12 mouse cellular contexts compared by ENCODE assay signal in the genomic region with DNA sequence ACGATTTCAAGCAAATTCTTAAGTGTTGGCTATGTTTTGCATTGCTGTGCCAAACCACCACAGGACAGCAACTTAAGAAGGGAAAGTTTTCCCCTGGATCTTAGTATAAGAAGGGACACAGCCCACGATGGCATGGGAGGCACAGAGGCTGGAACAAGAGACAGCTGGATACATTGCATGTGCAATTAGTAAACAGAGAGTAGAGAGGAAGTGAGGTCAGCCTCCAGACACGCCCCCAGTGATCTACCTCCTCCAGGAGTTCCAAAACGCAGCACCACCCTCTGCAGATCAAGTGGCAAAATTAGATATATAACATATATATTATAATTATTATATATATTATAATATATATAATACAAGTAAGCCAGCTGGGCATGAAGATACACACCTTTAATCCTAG.
"Had no signal": no experiment of that assay in that cellular context is flagged by ENCODE, and none has a peak within 500 bp of the region (broad histone marks: within the 10 kb centered on the region; RNA-seq: fewer than 3 reads in every experiment).

No protein-coding gene starts in this region.

- H3K27me3 ChIP-seq: intestine, embryonic 15.5 days; liver, embryonic 12.5 days; lung, embryonic 15.5 days; midbrain, embryonic 12.5 days; neural tube, embryonic 13.5 days had no signal

- ATAC-seq: intestine, embryonic 15.5 days; liver, embryonic 12.5 days; midbrain, embryonic 16.5 days had no signal

- H3K4me1 ChIP-seq: liver, embryonic 12.5 days; lung, embryonic 15.5 days had no signal

- DNase-seq: kidney, adult 8-10 months; kidney, postnatal 14 days; right cerebral cortex, postnatal 14 days; thymus, postnatal 36 days had no signal

- H3K27ac ChIP-seq: intestine, embryonic 15.5 days; left cerebral cortex, adult 2 months; limb, embryonic 10.5 days; lung, embryonic 15.5 days; midbrain, embryonic 12.5 days; neural tube, embryonic 13.5 days had no signal

- H3K4me3 ChIP-seq: intestine, embryonic 15.5 days; left cerebral cortex, adult 2 months; limb, embryonic 10.5 days; liver, embryonic 12.5 days; lung, embryonic 15.5 days; midbrain, embryonic 12.5 days; neural tube, embryonic 13.5 days had no signal

- H3K9ac ChIP-seq: intestine, embryonic 15.5 days; liver, embryonic 12.5 days; lung, embryonic 15.5 days; midbrain, embryonic 12.5 days; neural tube, embryonic 13.5 days had no signal

- H3K4me2 ChIP-seq: intestine, embryonic 15.5 days; liver, embryonic 12.5 days; lung, embryonic 15.5 days; midbrain, embryonic 12.5 days; neural tube, embryonic 13.5 days had no signal

- H3K9me3 ChIP-seq: intestine, embryonic 15.5 days; lung, embryonic 15.5 days had no signal

- H3K36me3 ChIP-seq: intestine, embryonic 15.5 days; limb, embryonic 10.5 days; liver, embryonic 12.5 days; lung, embryonic 15.5 days; midbrain, embryonic 12.5 days; neural tube, embryonic 13.5 days had no signal
